Mouse (Mus musculus) testis, postnatal 10 days (tissue): ENCODE results near the gene Myf5.

Experiments
- DNase-seq: peaks from one replicate; pipeline ENCODE4 v3.0.0; 2021; ENCODE audit warnings: low spot score

Gene Myf5

GRCm38 (mm10) chr10:107485870-107486269, at the start of gene Myf5:
TSS of gene Myf5 (minus strand) at chr10:107486134.
- no peak for DNase-seq

GRCm38 (mm10) chr10:107528758-107529157, 42.8 kb upstream of the Myf5 start:
- DNase-seq: no peak

- DNase-seq: no peak
Observed at GRCm38 (mm10) chr10:107519216-107519615, 33.3 kb upstream of the Myf5 start.

- no peak for DNase-seq
Observed at GRCm38 (mm10) chr10:107516641-107517040, 30.7 kb upstream of the Myf5 start.

- no peak for DNase-seq
Observed at GRCm38 (mm10) chr10:107514735-107515134, 28.8 kb upstream of the Myf5 start.

GRCm38 (mm10) chr10:107506397-107506796, 20.5 kb upstream of the Myf5 start:
- DNase-seq: no peak

GRCm38 (mm10) chr10:107503430-107503829, 17.5 kb upstream of the Myf5 start:
- DNase-seq: no peak

GRCm38 (mm10) chr10:107502193-107502592, 16.3 kb upstream of the Myf5 start:
- no peak for DNase-seq

GRCm38 (mm10) chr10:107499656-107500055, 13.7 kb upstream of the Myf5 start:
- DNase-seq: no peak

- DNase-seq: no peak
Observed at GRCm38 (mm10) chr10:107496402-107496801, 10.5 kb upstream of the Myf5 start.

- no peak for DNase-seq
Observed at GRCm38 (mm10) chr10:107494568-107494967, 8.6 kb upstream of the Myf5 start, which contains the start of gene Myf6. TSS of gene Myf6 (minus strand) at chr10:107494737.

- no peak for DNase-seq
Observed at GRCm38 (mm10) chr10:107493580-107494474, 7.9 kb upstream of the Myf5 start.

- DNase-seq: no peak
Observed at GRCm38 (mm10) chr10:107492867-107493579, 7.1 kb upstream of the Myf5 start.

- no peak for DNase-seq
Observed at GRCm38 (mm10) chr10:107488654-107489315, 2.9 kb upstream of the Myf5 start.

GRCm38 (mm10) chr10:107486770-107487169, 836 bp upstream of the Myf5 start:
- DNase-seq: no peak

- peak; percentile 42 for DNase-seq
Observed at GRCm38 (mm10) chr10:107484050-107484449, 1.9 kb downstream of the Myf5 start.

GRCm38 (mm10) chr10:107473497-107473896, 12.4 kb downstream of the Myf5 start:
- no peak for DNase-seq

- no peak for DNase-seq
Observed at GRCm38 (mm10) chr10:107471712-107472111, 14.2 kb downstream of the Myf5 start.

GRCm38 (mm10) chr10:107467819-107468218, 18.1 kb downstream of the Myf5 start:
- no peak for DNase-seq

- no peak for DNase-seq
Observed at GRCm38 (mm10) chr10:107449496-107450330, 36.2 kb downstream of the Myf5 start.

- DNase-seq: peak; percentile 61
Observed at GRCm38 (mm10) chr10:107442781-107443180, 43.2 kb downstream of the Myf5 start.

GRCm38 (mm10) chr10:107436967-107437366, 49.0 kb downstream of the Myf5 start:
- DNase-seq: no peak
